21 mouse cellular contexts compared by ENCODE assay signal in the genomic region with DNA sequence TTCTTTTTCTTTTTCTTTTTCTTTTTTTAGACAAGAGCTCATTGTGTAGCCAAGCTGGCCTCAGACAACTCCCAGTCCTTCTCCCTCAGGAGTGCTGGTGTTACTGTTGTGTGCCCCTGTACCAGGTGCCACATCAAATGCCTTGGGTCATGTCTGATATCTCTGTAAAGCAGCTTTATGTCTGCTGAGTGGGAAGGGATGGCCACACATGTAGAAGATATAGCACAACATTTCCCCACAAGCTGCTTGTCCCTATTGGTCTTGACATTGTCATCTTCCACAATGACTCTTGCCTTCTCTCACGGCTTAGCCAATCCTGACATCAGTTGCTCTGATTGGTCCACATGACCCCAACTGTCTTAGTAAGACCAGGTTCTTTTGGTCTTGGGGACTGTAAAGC. TPM values are rescaled to one million over a fixed set of nuclear protein-coding genes. Genes with fewer than 3 reads are reported as not detected.
A peak's percentile ranks its signal among the peaks of the same experiment; 100 is the strongest.
DNase-seq lines count a peak whose midpoint lies in the region; ATAC-seq lines count a peak whose summit lies in the region.
"Had no signal": no experiment of that assay in that cellular context is flagged by ENCODE, and none has a peak within 500 bp of the region (broad histone marks: within the 10 kb centered on the region; RNA-seq: fewer than 3 reads in every experiment).

No protein-coding gene starts in this region.

- WGBS in liver, embryonic 11.5 days = 54% methylated on average over 1 of the region's 1 CpGs
- WGBS in liver, embryonic 12.5 days (ENCODE audit: insufficient replicate concordance) = 36% methylated on average over 1 of the region's 1 CpGs
- WGBS in liver, embryonic 16.5 days (ENCODE audit: insufficient replicate concordance) = 37% methylated on average over 1 of the region's 1 CpGs

- H3K4me2 ChIP-seq in liver, embryonic 11.5 days = no peak overlapping the region
- H3K4me2 ChIP-seq in liver, embryonic 12.5 days = no peak overlapping the region
- no peak overlapping the region for H3K4me2 ChIP-seq in liver, embryonic 16.5 days (ENCODE audit: low read depth, low read length)
- H3K4me2 ChIP-seq: embryonic facial prominence, embryonic 13.5 days; heart, embryonic 13.5 days; hindbrain, embryonic 15.5 days had no signal

- H3K9ac ChIP-seq in liver, embryonic 11.5 days (ENCODE audit: low read depth, low read length) = no peak overlapping the region
- 0 out of 2 replicates have a peak overlapping the region, but pooled peaks have one; percentile 0 for H3K9ac ChIP-seq in liver, embryonic 12.5 days
- no peak overlapping the region for H3K9ac ChIP-seq in liver, embryonic 16.5 days (ENCODE audit: low read depth, low read length)
- H3K9ac ChIP-seq: embryonic facial prominence, embryonic 13.5 days; heart, embryonic 13.5 days; hindbrain, embryonic 15.5 days had no signal

- no peak overlapping the region for H3K27ac ChIP-seq in liver, embryonic 11.5 days (ENCODE audit: low read depth, low read length)
- peak overlapping the region; percentile 52 for H3K27ac ChIP-seq in liver, embryonic 12.5 days
- peak overlapping the region; percentile 43 for H3K27ac ChIP-seq in liver, embryonic 16.5 days (ENCODE audit: low read length)
- H3K27ac ChIP-seq: forebrain, embryonic 10.5 days; heart, embryonic 13.5 days; hindbrain, embryonic 15.5 days had no signal

- H3K36me3 ChIP-seq in liver, embryonic 11.5 days (ENCODE audit: control insufficient read depth, insufficient read depth, low read length) = no peaks in the 10 kb centered on the region
- H3K36me3 ChIP-seq in liver, embryonic 12.5 days = no peaks in the 10 kb centered on the region
- H3K36me3 ChIP-seq in liver, embryonic 16.5 days (ENCODE audit: control insufficient read depth, insufficient read depth) = no peaks in the 10 kb centered on the region
- H3K36me3 ChIP-seq: embryonic facial prominence, embryonic 13.5 days; forebrain, embryonic 10.5 days; hindbrain, embryonic 15.5 days had no signal

- H3K4me1 ChIP-seq in liver, embryonic 11.5 days (replicated peaks; ENCODE audit: control insufficient read depth, insufficient read depth, low read length) = peaks cover 18% of the 10 kb centered on the region
- H3K4me1 ChIP-seq in liver, embryonic 12.5 days = peaks cover 72% of the 10 kb centered on the region
- peaks cover 38% of the 10 kb centered on the region for H3K4me1 ChIP-seq in liver, embryonic 16.5 days (ENCODE audit: control insufficient read depth, low read depth, low read length)

- no peaks in the 10 kb centered on the region for H3K9me3 ChIP-seq in liver, embryonic 11.5 days (ENCODE audit: control insufficient read depth, low read length)
- H3K9me3 ChIP-seq in liver, embryonic 12.5 days (replicated peaks) = no peaks in the 10 kb centered on the region
- no peaks in the 10 kb centered on the region for H3K9me3 ChIP-seq in liver, embryonic 16.5 days (replicated peaks; ENCODE audit: control insufficient read depth, low read length)
- H3K9me3 ChIP-seq: embryonic facial prominence, embryonic 13.5 days; forebrain, embryonic 10.5 days; heart, embryonic 13.5 days; hindbrain, embryonic 15.5 days had no signal

- H3K27me3 ChIP-seq in liver, embryonic 11.5 days (replicated peaks; ENCODE audit: control insufficient read depth, insufficient read depth, low read length) = no peaks in the 10 kb centered on the region
- H3K27me3 ChIP-seq in liver, embryonic 12.5 days (replicated peaks) = no peaks in the 10 kb centered on the region
- H3K27me3 ChIP-seq in liver, embryonic 16.5 days (ENCODE audit: control insufficient read depth, insufficient read depth, low read depth, low read length) = no peaks in the 10 kb centered on the region
- H3K27me3 ChIP-seq: embryonic facial prominence, embryonic 13.5 days; heart, embryonic 13.5 days; hindbrain, embryonic 15.5 days; Patski had no signal

- no peak overlapping the region for H3K4me3 ChIP-seq in liver, embryonic 11.5 days (ENCODE audit: low read depth, low read length)
- H3K4me3 ChIP-seq in liver, embryonic 12.5 days = no peak overlapping the region
- no peak overlapping the region for H3K4me3 ChIP-seq in liver, embryonic 16.5 days (ENCODE audit: low read depth, low read length)
- H3K4me3 ChIP-seq: embryonic facial prominence, embryonic 13.5 days; forebrain, embryonic 10.5 days; heart, embryonic 13.5 days; hindbrain, embryonic 15.5 days had no signal

- peak; percentile 54 for ATAC-seq in liver, embryonic 11.5 days (replicated peaks; ENCODE audit: low FRiP score)
- ATAC-seq in liver, embryonic 12.5 days = peak; percentile 55
- peak; percentile 34 for ATAC-seq in liver, embryonic 16.5 days (ENCODE audit: low read depth)
- ATAC-seq: activated CD4-positive, CD25-positive, alpha-beta regulatory T cell, adult 4 months; forebrain, embryonic 14.5 days; Patski had no signal

- no peak for DNase-seq in liver, embryonic 11.5 days (ENCODE audit: low spot score)
- no peak for DNase-seq in liver
- no peak for DNase-seq in cerebellum, postnatal 14 days
- no peak for DNase-seq in B cell, adult 2 months
- no peak for DNase-seq in embryo, embryonic 10.5 days (ENCODE audit: low spot score)
- DNase-seq: adrenal gland, adult 2 months; adrenal gland, postnatal 25 days; cerebellum, adult 2 months; cerebellum, postnatal 10 days; gastrocnemius, postnatal 36 days; heart, adult 11 months; heart, postnatal 36 days had no signal

RNA-seq across cellular contexts. Expression of gene Mboat2, which starts 45.2 kb away (rescaled TPM):
- polyA plus RNA-seq in liver, embryonic 11.5 days (2014; fragmentation: Nextera tagmentation; extraction: Ambion mirVana) = 16.0 and 18.1 TPM in 2 replicates
- polyA plus RNA-seq in liver, embryonic 12.5 days (2016; fragmentation: Nextera tagmentation; extraction: Ambion mirVana) = 8.5 and 8.6 TPM in 2 replicates
- 2.8 and 3.9 TPM in 2 replicates for polyA plus RNA-seq in liver, embryonic 16.5 days (2015; fragmentation: Nextera tagmentation; extraction: Ambion mirVana)
